Mouse (Mus musculus) CD4-positive naive resting alpha-beta T cell, adult 57 days (primary cell): ENCODE data around the gene Ifitm6. TPM values are rescaled to one million over a fixed set of nuclear protein-coding genes. Genes with fewer than 3 reads are reported as not detected.

ENCODE experiments used
- total RNA-seq: library from RNA; stranded (reverse); gene quantifications from one replicate; pipeline ENCODE4 v1.2.4, GENCODE M21; 2023

Gene Ifitm6
- 1.9 TPM for total RNA-seq

GRCm38 (mm10) chr7:141017824-141018223 is at the start of gene Ifitm6:
Ifitm6 (minus strand) TSS chr7:141017924.

DNA sequence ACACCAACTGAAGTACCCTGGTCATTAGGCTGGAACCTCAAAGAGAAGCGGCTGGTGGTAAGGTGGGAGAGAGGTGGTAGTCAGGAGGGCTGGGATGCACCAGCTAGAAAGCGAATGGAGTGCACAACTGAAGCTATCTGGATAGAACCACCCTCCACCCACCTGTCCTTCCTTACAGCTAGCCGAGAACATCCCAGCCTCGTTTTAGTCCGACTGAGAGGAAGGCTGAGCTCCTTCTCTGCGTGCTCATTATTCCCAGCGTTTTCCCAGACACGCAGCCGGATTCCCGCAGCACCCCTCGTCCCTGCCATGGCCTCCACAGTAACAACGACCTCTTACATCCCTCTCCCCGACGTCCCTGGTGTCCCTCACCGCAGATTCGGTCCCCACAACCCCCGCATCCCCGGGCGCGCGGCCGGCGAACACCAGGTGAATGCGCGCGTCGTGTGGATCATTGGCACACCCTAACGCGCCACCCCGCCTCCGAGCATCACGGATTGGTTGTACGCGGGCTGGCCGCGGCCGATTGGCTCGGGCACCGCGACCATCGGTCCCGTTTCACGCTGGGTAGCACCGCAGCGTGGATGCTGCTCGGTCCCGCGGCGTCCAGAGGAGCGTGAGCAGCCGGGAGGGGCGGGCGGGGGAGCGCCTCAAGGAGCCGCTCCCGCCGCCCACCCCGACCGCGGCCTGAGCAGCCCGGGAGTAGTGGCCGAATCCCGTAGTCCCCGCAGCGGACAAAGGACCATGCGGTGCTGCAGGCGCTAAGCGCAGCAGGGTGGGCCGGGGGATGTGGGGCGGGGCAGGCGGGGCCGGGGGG is 42.9 kb upstream of the Ifitm6 start, which contains the start of gene B4galnt4:
Gene B4galnt4, plus strand, starts transcription at position 679 of the 817 bp plus-strand sequence.

GRCm38 (mm10) chr7:141028831-141029230 is 11.1 kb upstream of the Ifitm6 start, which contains the start of gene Gm17387:
Gm17387 (plus strand) TSS chr7:141029131.

GRCm38 (mm10) chr7:141010593-141010992 is 7.1 kb downstream of the Ifitm6 start, which contains the start of gene Ifitm3:
Ifitm3 (minus strand) TSS chr7:141010770.

DNA sequence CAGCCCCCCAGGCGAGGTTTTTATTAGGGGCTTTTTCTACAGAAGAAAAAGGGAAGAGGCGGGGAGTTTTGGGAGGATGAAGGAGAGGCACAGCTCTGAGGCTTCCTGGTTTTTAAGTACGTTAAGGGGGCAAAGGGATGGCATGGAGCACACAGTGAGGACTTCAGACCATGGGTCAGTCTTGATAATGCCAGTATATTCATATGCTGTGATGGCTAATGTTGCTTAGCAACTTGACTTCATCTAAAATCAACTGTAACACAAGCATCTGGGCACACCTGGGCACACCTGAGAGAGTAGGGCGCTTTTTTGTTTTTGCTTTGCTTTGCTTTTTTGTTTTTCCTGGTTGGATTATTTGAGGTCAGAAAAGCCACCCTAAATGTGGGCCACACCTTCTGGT is 50.8 kb downstream of the Ifitm6 start, which contains the start of gene Ifitm1:
Gene Ifitm1, plus strand, starts transcription at position 301 of the 400 bp plus-strand sequence.

Other genes starting within 250 kb of the Ifitm6 start
- not detected for gene Syce1, start 230.1 kb downstream of the Ifitm6 start, total RNA-seq
- gene Zfp941, start 195.7 kb downstream of the Ifitm6 start, total RNA-seq: not detected
- not detected for gene Urah, start 182.9 kb downstream of the Ifitm6 start, total RNA-seq
- gene Scgb1c1, start 172.4 kb downstream of the Ifitm6 start, total RNA-seq: not detected
- gene Odf3, start 170.1 kb downstream of the Ifitm6 start, total RNA-seq: not detected
- gene Gm45785, start 161.6 kb downstream of the Ifitm6 start, total RNA-seq: not detected
- gene Ric8a, start 161.0 kb downstream of the Ifitm6 start, total RNA-seq: 104 TPM
- gene Bet1l, start 160.3 kb downstream of the Ifitm6 start, total RNA-seq: 28.0 TPM
- gene Psmd13, start 136.0 kb downstream of the Ifitm6 start, total RNA-seq: 79.0 TPM
- 7.8 TPM for gene Sirt3, start 135.6 kb downstream of the Ifitm6 start, total RNA-seq
- not detected for gene Cox8b, start 117.5 kb downstream of the Ifitm6 start, total RNA-seq
- not detected for gene Nlrp6, start 97.0 kb downstream of the Ifitm6 start, total RNA-seq
- 11.0 TPM for gene Pgghg, start 76.5 kb downstream of the Ifitm6 start, total RNA-seq
- gene Ifitm5, start 67.6 kb downstream of the Ifitm6 start, total RNA-seq: not detected
- not detected for gene Gm45717, start 62.0 kb downstream of the Ifitm6 start, total RNA-seq
- 19.8 TPM for gene Ifitm2, start 61.9 kb downstream of the Ifitm6 start, total RNA-seq
- 5.5 TPM for gene Ifitm1, start 50.7 kb downstream of the Ifitm6 start, total RNA-seq
- gene Ifitm3, start 7.2 kb downstream of the Ifitm6 start, total RNA-seq: 12.2 TPM
- gene Gm17387, start 11.2 kb upstream of the Ifitm6 start, total RNA-seq: not detected
- gene B4galnt4, start 43.2 kb upstream of the Ifitm6 start, total RNA-seq: 1.3 TPM
- 39.7 TPM for gene Pkp3, start 60.3 kb upstream of the Ifitm6 start, total RNA-seq
- 76.9 TPM for gene Sigirr, start 82.6 kb upstream of the Ifitm6 start, total RNA-seq
- 0.30 TPM for gene Ano9, start 99.9 kb upstream of the Ifitm6 start, total RNA-seq
- gene Ptdss2, start 104.5 kb upstream of the Ifitm6 start, total RNA-seq: 12.8 TPM
- 43.4 TPM for gene Rnh1, start 154.9 kb upstream of the Ifitm6 start, total RNA-seq
- gene Hras, start 176.1 kb upstream of the Ifitm6 start, total RNA-seq: 31.0 TPM
- 4.7 TPM for gene Lrrc56, start 176.2 kb upstream of the Ifitm6 start, total RNA-seq
- gene Lmntd2, start 196.2 kb upstream of the Ifitm6 start, total RNA-seq: 3.3 TPM
- gene Rassf7, start 197.9 kb upstream of the Ifitm6 start, total RNA-seq: 10.2 TPM
- 165 TPM for gene Phrf1, start 210.9 kb upstream of the Ifitm6 start, total RNA-seq
- gene Irf7, start 248.6 kb upstream of the Ifitm6 start, total RNA-seq: 47.4 TPM